Mouse (Mus musculus) cerebellum, postnatal 25 days (tissue): ENCODE data around the gene Nrd1.

Source experiments
- DNase-seq, 2 experiments: peaks; one replicate each; pipeline ENCODE4 v3.0.0; 2021; ENCODE audit warnings: mixed read lengths in 2 of 2

Nrd1 gene

GRCm38 (mm10) chr4:109029857-109030256 is 29.4 kb downstream of the Nrd1 start:
- DNase-seq = no peak

- DNase-seq = no peak
Measured at GRCm38 (mm10) chr4:109030266-109030665, 29.8 kb downstream of the Nrd1 start.

- DNase-seq = peak; percentile 63 to 76
Measured at GRCm38 (mm10) chr4:109036327-109036726, 35.9 kb downstream of the Nrd1 start.

GRCm38 (mm10) chr4:109042739-109043138 is 42.3 kb downstream of the Nrd1 start:
- DNase-seq = no peak

- no peak for DNase-seq
Measured at GRCm38 (mm10) chr4:109043294-109043693, 42.8 kb downstream of the Nrd1 start.

GRCm38 (mm10) chr4:109043756-109044155 is 43.3 kb downstream of the Nrd1 start:
- no peak for DNase-seq

- no peak for DNase-seq
Measured at GRCm38 (mm10) chr4:109048258-109048657, 47.8 kb downstream of the Nrd1 start.

GRCm38 (mm10) chr4:109052282-109052681 is 51.8 kb downstream of the Nrd1 start:
- DNase-seq = no peak

- no peak for DNase-seq
Measured at GRCm38 (mm10) chr4:109054003-109054402, 53.5 kb downstream of the Nrd1 start.

GRCm38 (mm10) chr4:109056351-109056750 is 55.9 kb downstream of the Nrd1 start:
- DNase-seq = peak in 1 of 2 experiments; percentile 34

- no peak for DNase-seq
Measured at GRCm38 (mm10) chr4:109057640-109058039, 57.2 kb downstream of the Nrd1 start.

GRCm38 (mm10) chr4:109059255-109059821 is 58.9 kb downstream of the Nrd1 start:
- DNase-seq = no peak

- no peak for DNase-seq
Measured at GRCm38 (mm10) chr4:109064941-109065340, 64.5 kb downstream of the Nrd1 start.

- DNase-seq = no peak
Measured at GRCm38 (mm10) chr4:109065714-109066113, 65.3 kb downstream of the Nrd1 start.

- no peak for DNase-seq
Measured at GRCm38 (mm10) chr4:109072891-109073290, 72.4 kb downstream of the Nrd1 start.

GRCm38 (mm10) chr4:109073296-109073695 is 72.8 kb downstream of the Nrd1 start:
- DNase-seq = no peak

- DNase-seq = no peak
Measured at GRCm38 (mm10) chr4:109078941-109079340, 78.5 kb downstream of the Nrd1 start.

GRCm38 (mm10) chr4:109079676-109080075 is 79.2 kb downstream of the Nrd1 start:
- DNase-seq = no peak

- DNase-seq = no peak
Measured at GRCm38 (mm10) chr4:109080118-109080517, 79.7 kb downstream of the Nrd1 start.

- DNase-seq = peak; percentile 20 to 46
Measured at GRCm38 (mm10) chr4:109089171-109089570, 88.7 kb downstream of the Nrd1 start.

- DNase-seq = no peak
Measured at GRCm38 (mm10) chr4:109089999-109090398, 89.5 kb downstream of the Nrd1 start.

GRCm38 (mm10) chr4:109091241-109091777 is 90.9 kb downstream of the Nrd1 start:
- DNase-seq = no peak

- no peak for DNase-seq
Measured at GRCm38 (mm10) chr4:109092344-109092743, 91.9 kb downstream of the Nrd1 start.

GRCm38 (mm10) chr4:109094269-109094668 is 93.8 kb downstream of the Nrd1 start:
- DNase-seq = no peak

- no peak for DNase-seq
Measured at GRCm38 (mm10) chr4:109098861-109099260, 98.4 kb downstream of the Nrd1 start.
